Mouse (Mus musculus) CH12.LX (cell line): ENCODE measurements around the gene Jak2. TPM values are rescaled to one million over a fixed set of nuclear protein-coding genes. Genes with fewer than 3 reads are reported as not detected.

ENCODE experiments used
- DNase-seq: peaks from one replicate; pipeline ENCODE4 v3.0.0-alpha.2; 2013; ENCODE audit errors: extremely low read depth
- H3K27ac ChIP-seq: 2 replicates; pipeline ENCODE4 v1.5.1; 2012; ENCODE audit warnings: low read depth, mild to moderate bottlenecking, control low read depth, moderate library complexity; ENCODE audit not compliant: insufficient read depth
- H3K27me3 ChIP-seq: replicated peaks from 2 replicates; pipeline ENCODE3; 2012; ENCODE audit warnings: inconsistent platforms
- H3K36me3 ChIP-seq, 2 experiments: replicated peaks in 1 of 2; 2 replicates each; pipeline versions ENCODE3 to v1.6.1; 2012; ENCODE audit warnings: inconsistent platforms in 1 of 2, low read length in 1 of 2, mild to moderate bottlenecking in 1 of 2, mixed read lengths in 1 of 2, moderate library complexity in 1 of 2; ENCODE audit not compliant: control insufficient read depth in 1 of 2, insufficient read depth in 1 of 2
- H3K4me1 ChIP-seq, 2 experiments: 2 replicates each; pipeline ENCODE4 v1.6.1; 2012; ENCODE audit warnings: inconsistent platforms in 1 of 2, moderate library complexity in 1 of 2; ENCODE audit not compliant: insufficient read depth in 2 of 2, control insufficient read depth in 1 of 2
- H3K4me2 ChIP-seq: 2 replicates; pipeline ENCODE4 v1.6.1; 2012; ENCODE audit warnings: low read depth, mild to moderate bottlenecking, control low read depth; ENCODE audit not compliant: poor library complexity, insufficient read depth, severe bottlenecking
- H3K4me3 ChIP-seq, 3 experiments: fragments of 150-350 bp in 1 of 3; sonication (generic) in 1 of 3; replicated peaks in 1 of 3; 2 replicates each; pipeline versions ENCODE3 to v1.5.1; 2011 to 2012; ENCODE audit warnings: low read depth in 2 of 3, low read length in 2 of 3, mild to moderate bottlenecking in 2 of 3, moderate library complexity in 2 of 3, control low read depth in 1 of 3, improper control_type of control experiment in 1 of 3, inconsistent platforms in 1 of 3, mixed read lengths in 1 of 3; ENCODE audit not compliant: poor library complexity in 1 of 3
- H3K79me2 ChIP-seq: replicated peaks from 2 replicates; pipeline ENCODE4 v1.6.1; 2012; ENCODE audit warnings: mild to moderate bottlenecking, moderate library complexity; ENCODE audit not compliant: control insufficient read depth, poor library complexity, insufficient read depth, severe bottlenecking; ENCODE audit errors: extremely low read depth
- H3K9ac ChIP-seq: 2 replicates; pipeline ENCODE4 v1.6.1; 2012; ENCODE audit warnings: low read depth, mild to moderate bottlenecking, control low read depth, moderate library complexity; ENCODE audit not compliant: insufficient read depth
- H3K9me3 ChIP-seq: replicated peaks from 2 replicates; pipeline ENCODE3; 2012; ENCODE audit warnings: low read length, inconsistent platforms, mixed read lengths
- CTCF ChIP-seq, 2 experiments: IDR thresholded peaks in 1 of 2; conservative IDR thresholded peaks in 1 of 2; 2 replicates each; pipeline ENCODE4 v1.5.1; 2011 to 2012; ENCODE audit warnings: low read depth in 2 of 2, low read length in 2 of 2, improper control_type of control experiment in 1 of 2, inconsistent platforms in 1 of 2, mild to moderate bottlenecking in 1 of 2, moderate library complexity in 1 of 2
- E2F4 ChIP-seq: IDR thresholded peaks from 2 replicates; pipeline ENCODE4 v1.6.1; 2011; ENCODE audit warnings: low read depth, low read length, improper control_type of control experiment; ENCODE audit not compliant: insufficient replicate concordance
- EP300 ChIP-seq: IDR thresholded peaks from 2 replicates; pipeline ENCODE4 v1.6.1; 2011; ENCODE audit warnings: low read length, improper control_type of control experiment
- GABPA ChIP-seq: IDR thresholded peaks from 2 replicates; pipeline ENCODE4 v1.6.1; 2012; ENCODE audit warnings: low read depth, low read length, improper control_type of control experiment, inconsistent platforms; ENCODE audit not compliant: insufficient replicate concordance
- HCFC1 ChIP-seq: IDR thresholded peaks from 2 replicates; pipeline ENCODE4 v1.6.1; 2012; ENCODE audit warnings: low read depth, mild to moderate bottlenecking, inconsistent platforms, low read length, improper control_type of control experiment
- IRF4 ChIP-seq: IDR thresholded peaks from 2 replicates; pipeline ENCODE4 v1.6.1; 2014; ENCODE audit warnings: low read depth, mild to moderate bottlenecking, inconsistent platforms, low read length, improper control_type of control experiment
- JUN ChIP-seq: IDR thresholded peaks from 2 replicates; pipeline ENCODE4 v1.6.1; 2011; ENCODE audit warnings: low read depth, mild to moderate bottlenecking, low read length, improper control_type of control experiment, moderate library complexity; ENCODE audit not compliant: insufficient read depth
- MAFK ChIP-seq: IDR thresholded peaks from 2 replicates; pipeline ENCODE4 v1.6.1; 2011; ENCODE audit warnings: low read length, improper control_type of control experiment; ENCODE audit not compliant: insufficient replicate concordance
- MAX ChIP-seq: IDR thresholded peaks from 2 replicates; pipeline ENCODE4 v1.6.1; 2011; ENCODE audit warnings: low read length, improper control_type of control experiment
- MEF2A ChIP-seq: IDR thresholded peaks from 2 replicates; pipeline ENCODE4 v1.6.1; 2014; ENCODE audit warnings: low read depth, mild to moderate bottlenecking, inconsistent platforms, low read length, improper control_type of control experiment, borderline replicate concordance
- PAX5 ChIP-seq: IDR thresholded peaks from 2 replicates; pipeline ENCODE4 v1.6.1; 2012; ENCODE audit warnings: low read length, inconsistent platforms, mixed read lengths
- POLR2AphosphoS2 ChIP-seq: IDR thresholded peaks from 2 replicates; pipeline ENCODE4 v1.6.1; 2011; ENCODE audit warnings: low read depth, low read length, improper control_type of control experiment
- RAD21 ChIP-seq: IDR thresholded peaks from 2 replicates; pipeline ENCODE4 v1.6.1; 2011; ENCODE audit warnings: low read depth, mild to moderate bottlenecking, low read length, improper control_type of control experiment, moderate library complexity
- SMC3 ChIP-seq: IDR thresholded peaks from 2 replicates; pipeline ENCODE4 v1.6.1; 2011; ENCODE audit warnings: low read depth, low read length, improper control_type of control experiment
- TCF12 ChIP-seq: IDR thresholded peaks from 2 replicates; pipeline ENCODE4 v1.6.1; 2014; ENCODE audit warnings: low read depth, mild to moderate bottlenecking, inconsistent platforms, low read length, improper control_type of control experiment
- UBTF ChIP-seq: IDR thresholded peaks from 2 replicates; pipeline ENCODE4 v1.6.1; 2012; ENCODE audit warnings: low read depth, mild to moderate bottlenecking, inconsistent platforms, low read length, improper control_type of control experiment, moderate library complexity
- USF2 ChIP-seq: conservative IDR thresholded peaks from 2 replicates; pipeline ENCODE4 v1.6.1; 2011; ENCODE audit warnings: low read depth, low read length, improper control_type of control experiment
- ZKSCAN1 ChIP-seq: IDR thresholded peaks from 2 replicates; pipeline ENCODE4 v1.6.1; 2012; ENCODE audit warnings: low read depth, inconsistent platforms, low read length, improper control_type of control experiment, borderline replicate concordance
- dilution Hi-C: fragments of 300-500 bp; cut with MboI; formaldehyde crosslinking; loops from 2 replicates; pipeline ENCODE4 v1.14.3; 2020; ENCODE audit warnings: low sequenced_read_pairs; ENCODE audit not compliant: extremely low pct_unique_long_range_greater_than_20kb, extremely low pct_ligation_motif_present
- in situ Hi-C: fragments of 300-500 bp; cut with MboI; formaldehyde crosslinking; loops from 3 replicates; pipeline ENCODE4 v1.14.3; 2019; ENCODE audit warnings: low sequenced_read_pairs, low pct_ligation_motif_present, low pct_unique_long_range_greater_than_20kb, mixed read lengths
- polyA plus RNA-seq: library from polyadenylated mRNA; unstranded; fragments of >175 nt; gene quantifications from 2 replicates; pipeline ENCODE4 v1.2.1, GENCODE M21; 2012; ENCODE audit warnings: low read depth; ENCODE audit not compliant: insufficient read length
- total RNA-seq, 2 experiments: library from RNA; depleted of rRNA; stranded (reverse); fragments of 300-350 nt in 1 of 2; fragments of >200 nt in 1 of 2; gene quantifications; 2 replicates each; pipeline ENCODE4 v1.2.3; 2012 to 2014

The Jak2 gene
- total and polyA plus RNA-seq, 3 experiments = 6.6 to 11.5 (median 8.4) TPM

GRCm38 (mm10) chr19:29278944-29279587, 27.4 kb downstream of the Jak2 start:
- DNase-seq = no peak
- H3K27ac ChIP-seq = no peak overlapping the region
- no peak overlapping the region for H3K4me2 ChIP-seq
- in situ Hi-C loops = no loop called here
- H3K4me1 ChIP-seq = no peaks in the 10 kb centered on the region
- no peak overlapping the region for H3K4me3 ChIP-seq
- H3K79me2 ChIP-seq = no peaks in the 10 kb centered on the region
- TF ChIP-seq HCFC1 = no peak
- no peak for TF ChIP-seq JUN
- no peak for TF ChIP-seq UBTF
- TF ChIP-seq ZKSCAN1 = no peak
- TF ChIP-seq USF2 = no peak
- no peak for TF ChIP-seq PAX5
- TF ChIP-seq EP300 = no peak
- no peak for TF ChIP-seq TCF12
- no peak for TF ChIP-seq GABPA
- TF ChIP-seq POLR2AphosphoS2 = no peak
- TF ChIP-seq, all 38 proteins: peak for 0
- Histone ChIP-seq H3K9me3 (no peaks in the 10 kb centered on the region), H3K9ac (no peak overlapping the region), H3K36me3 (peaks cover 7 to 27% of the 10 kb centered on the region in 2 experiments), H3K27me3 (no peaks in the 10 kb centered on the region)
- dilution Hi-C loops = no loop called here

DNA sequence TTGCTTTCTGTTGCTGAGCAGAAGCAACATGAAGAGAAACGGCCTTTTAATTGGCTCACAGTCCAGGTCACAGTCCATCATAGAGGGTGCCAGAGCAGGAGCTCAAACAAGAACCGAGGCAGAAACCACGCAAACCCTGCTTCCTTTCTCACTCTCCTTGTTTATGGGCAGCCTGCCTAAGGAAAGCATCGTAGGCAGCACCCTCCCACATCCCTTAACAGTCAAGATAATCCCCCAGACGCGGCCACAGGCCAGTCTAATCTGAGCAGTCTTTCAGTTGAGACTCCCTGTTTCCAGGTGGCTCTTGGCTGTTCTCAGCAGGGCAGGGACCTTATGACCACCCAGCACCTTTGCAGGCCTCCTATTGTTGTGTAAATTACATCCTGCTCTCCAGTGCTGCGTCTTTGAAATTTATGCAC, 33.8 kb downstream of the Jak2 start:
- H3K9me3 ChIP-seq = no peaks in the 10 kb centered on the region
- no peak overlapping the region for H3K4me3 ChIP-seq
- in situ Hi-C loops = no loop called here
- no peak for DNase-seq
- dilution Hi-C loops = no loop called here
- H3K9ac ChIP-seq = no peak overlapping the region
- no peaks in the 10 kb centered on the region for H3K27me3 ChIP-seq
- TF ChIP-seq RAD21 = no peak
- no peak for TF ChIP-seq CTCF (conservative IDR thresholded peaks at IDR 0.05 in 1 of 2, IDR thresholded peaks at IDR 0.05 in 1 of 2; ENCODE audit: low read depth in 2 of 2, low read length in 2 of 2)
- no peaks in the 10 kb centered on the region for H3K4me1 ChIP-seq
- no peak overlapping the region for H3K27ac ChIP-seq
- H3K4me2 ChIP-seq = no peak overlapping the region
- peaks cover 12 to 34% of the 10 kb centered on the region in 2 experiments for H3K36me3 ChIP-seq
- H3K79me2 ChIP-seq = no peaks in the 10 kb centered on the region

DNA sequence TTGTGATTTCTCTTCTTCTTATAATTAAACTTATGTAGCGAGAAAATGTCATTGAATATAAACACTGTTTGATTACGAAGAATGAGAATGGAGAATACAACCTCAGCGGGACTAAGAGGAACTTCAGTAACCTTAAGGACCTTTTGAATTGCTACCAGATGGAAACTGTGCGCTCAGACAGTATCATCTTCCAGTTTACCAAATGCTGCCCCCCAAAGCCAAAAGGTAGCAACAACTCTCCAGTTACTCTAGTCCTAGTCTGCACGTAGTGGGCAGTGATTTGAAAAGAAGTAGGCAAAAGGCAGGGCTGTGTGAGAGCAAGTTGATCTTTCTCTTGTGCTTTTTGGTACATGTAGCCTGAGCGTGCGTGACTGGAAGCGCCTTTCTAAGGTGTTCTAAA, 36.2 kb downstream of the Jak2 start:
- dilution Hi-C loops (no loop called here), in situ Hi-C loops (no loop called here)
- H3K9ac ChIP-seq = no peak overlapping the region
- no peaks in the 10 kb centered on the region; a peak in 1 of 4 replicates for H3K4me1 ChIP-seq
- H3K9me3 ChIP-seq = no peaks in the 10 kb centered on the region
- no peak for DNase-seq
- no peaks in the 10 kb centered on the region for H3K27me3 ChIP-seq
- H3K4me3 ChIP-seq = no peak overlapping the region
- no peak for TF ChIP-seq MAFK
- no peak for TF ChIP-seq MEF2A
- no peak for TF ChIP-seq MAX
- peak; percentile 27 for TF ChIP-seq RAD21
- TF ChIP-seq SMC3 = peak; percentile 20; the same call in 1 of the 2 replicates
- no peak for TF ChIP-seq E2F4
- TF ChIP-seq IRF4 = no peak
- TF ChIP-seq CTCF (conservative IDR thresholded peaks at IDR 0.05 in 1 of 2, IDR thresholded peaks at IDR 0.05 in 1 of 2; ENCODE audit: low read depth in 2 of 2, low read length in 2 of 2) = peak in 1 of 2 experiments; percentile 35; a peak in 2 of 4 replicates
- no peak overlapping the region for H3K27ac ChIP-seq
- peaks cover 24 to 50% of the 10 kb centered on the region in 2 experiments for H3K36me3 ChIP-seq
- H3K4me2 ChIP-seq = no peak overlapping the region
- no peaks in the 10 kb centered on the region for H3K79me2 ChIP-seq
